Mouse (Mus musculus) CH12.LX (cell line): ENCODE data around the gene Tmx2. TPM values are rescaled to one million over a fixed set of nuclear protein-coding genes. Genes with fewer than 3 reads are reported as not detected.

ENCODE experiments used
- polyA plus RNA-seq: library from polyadenylated mRNA; unstranded; fragments of >175 nt; gene quantifications from 2 replicates; pipeline ENCODE4 v1.2.1, GENCODE M21; 2012; ENCODE audit warnings: low read depth; ENCODE audit not compliant: insufficient read length
- total RNA-seq, 2 experiments: library from RNA; depleted of rRNA; stranded (reverse); fragments of 300-350 nt in 1 of 2; fragments of >200 nt in 1 of 2; gene quantifications; 2 replicates each; pipeline ENCODE4 v1.2.3; 2012 to 2014

Gene Tmx2
- total and polyA plus RNA-seq, 3 experiments = 68.1 to 76.5 (median 70.4) TPM

Other genes with a start within 250 kb of the Tmx2 start
- not detected in 2 replicates for gene Tfpi, start 202.4 kb downstream of the Tmx2 start, total RNA-seq (2012; rRNA removed)
- gene Tfpi, start 202.4 kb downstream of the Tmx2 start, total RNA-seq (2014; rRNA removed) = 0.38 and 0.46 TPM in 2 replicates
- 0.17 TPM in 1 of 2 replicates, not detected in the other for gene Tfpi, start 202.4 kb downstream of the Tmx2 start, polyA plus RNA-seq
- gene Ctnnd1, start 28.4 kb downstream of the Tmx2 start, total RNA-seq (2012; rRNA removed) = 2.7 and 2.8 TPM in 2 replicates
- gene Ctnnd1, start 28.4 kb downstream of the Tmx2 start, total RNA-seq (2014; rRNA removed) = 0.28 and 0.38 TPM in 2 replicates
- gene Ctnnd1, start 28.4 kb downstream of the Tmx2 start, polyA plus RNA-seq = 1.2 and 1.5 TPM in 2 replicates
- gene Btbd18, start 20.1 kb downstream of the Tmx2 start, total RNA-seq (2012; rRNA removed) = 0.04 and 0.08 TPM in 2 replicates
- gene Btbd18, start 20.1 kb downstream of the Tmx2 start, total RNA-seq (2014; rRNA removed) = not detected in 2 replicates
- gene Btbd18, start 20.1 kb downstream of the Tmx2 start, polyA plus RNA-seq = 0.18 and 0.24 TPM in 2 replicates
- gene Selenoh, start 8.4 kb downstream of the Tmx2 start, total RNA-seq (2012; rRNA removed) = 453 and 473 TPM in 2 replicates
- 408 and 428 TPM in 2 replicates for gene Selenoh, start 8.4 kb downstream of the Tmx2 start, total RNA-seq (2014; rRNA removed)
- gene Selenoh, start 8.4 kb downstream of the Tmx2 start, polyA plus RNA-seq = 275 and 277 TPM in 2 replicates
- gene Gm28635, start 1.1 kb downstream of the Tmx2 start, total RNA-seq (2012; rRNA removed) = not detected in 2 replicates
- not detected in 2 replicates for gene Gm28635, start 1.1 kb downstream of the Tmx2 start, total RNA-seq (2014; rRNA removed)
- gene Gm28635, start 1.1 kb downstream of the Tmx2 start, polyA plus RNA-seq = not detected in 2 replicates
- 10.7 and 12.7 TPM in 2 replicates for gene Med19, start 738 bp downstream of the Tmx2 start, total RNA-seq (2012; rRNA removed)
- gene Med19, start 738 bp downstream of the Tmx2 start, total RNA-seq (2014; rRNA removed) = 25.6 and 25.9 TPM in 2 replicates
- gene Med19, start 738 bp downstream of the Tmx2 start, polyA plus RNA-seq = 23.1 and 24.7 TPM in 2 replicates
- gene Zdhhc5, start 36.0 kb upstream of the Tmx2 start, total RNA-seq (2012; rRNA removed) = 25.4 and 28.5 TPM in 2 replicates
- gene Zdhhc5, start 36.0 kb upstream of the Tmx2 start, total RNA-seq (2014; rRNA removed) = 35.5 and 37.7 TPM in 2 replicates
- 37.6 and 45.5 TPM in 2 replicates for gene Zdhhc5, start 36.0 kb upstream of the Tmx2 start, polyA plus RNA-seq
- gene Clp1, start 48.2 kb upstream of the Tmx2 start, total RNA-seq (2012; rRNA removed) = 32.0 and 42.1 TPM in 2 replicates
- gene Clp1, start 48.2 kb upstream of the Tmx2 start, total RNA-seq (2014; rRNA removed) = 65.2 and 67.1 TPM in 2 replicates
- gene Clp1, start 48.2 kb upstream of the Tmx2 start, polyA plus RNA-seq = 37.0 and 46.5 TPM in 2 replicates
- 0.25 and 0.59 TPM in 2 replicates for gene Ypel4, start 54.9 kb upstream of the Tmx2 start, total RNA-seq (2012; rRNA removed)
- gene Ypel4, start 54.9 kb upstream of the Tmx2 start, total RNA-seq (2014; rRNA removed) = not detected in 2 replicates
- not detected in 2 replicates for gene Ypel4, start 54.9 kb upstream of the Tmx2 start, polyA plus RNA-seq
- gene Gm19426, start 64.5 kb upstream of the Tmx2 start, total RNA-seq (2012; rRNA removed) = not detected in 2 replicates
- not detected in 2 replicates for gene Gm19426, start 64.5 kb upstream of the Tmx2 start, total RNA-seq (2014; rRNA removed)
- gene Gm19426, start 64.5 kb upstream of the Tmx2 start, polyA plus RNA-seq = not detected in 2 replicates
- not detected in 2 replicates for gene Serping1, start 96.3 kb upstream of the Tmx2 start, total RNA-seq (2012; rRNA removed)
- gene Serping1, start 96.3 kb upstream of the Tmx2 start, total RNA-seq (2014; rRNA removed) = not detected in 2 replicates
- not detected in 2 replicates for gene Serping1, start 96.3 kb upstream of the Tmx2 start, polyA plus RNA-seq
- gene Ube2l6, start 119.7 kb upstream of the Tmx2 start, total RNA-seq (2012; rRNA removed) = 1.7 and 2.0 TPM in 2 replicates
- 7.3 and 8.5 TPM in 2 replicates for gene Ube2l6, start 119.7 kb upstream of the Tmx2 start, total RNA-seq (2014; rRNA removed)
- 4.1 and 5.0 TPM in 2 replicates for gene Ube2l6, start 119.7 kb upstream of the Tmx2 start, polyA plus RNA-seq
- gene Smtnl1, start 143.5 kb upstream of the Tmx2 start, total RNA-seq (2012; rRNA removed) = 0.71 and 1.5 TPM in 2 replicates
- gene Smtnl1, start 143.5 kb upstream of the Tmx2 start, total RNA-seq (2014; rRNA removed) = 0.26 TPM in 1 of 2 replicates, not detected in the other
- 0.13 and 0.14 TPM in 2 replicates for gene Smtnl1, start 143.5 kb upstream of the Tmx2 start, polyA plus RNA-seq
- 81.2 and 99.6 TPM in 2 replicates for gene Timm10, start 147.9 kb upstream of the Tmx2 start, total RNA-seq (2012; rRNA removed)
- 107 and 115 TPM in 2 replicates for gene Timm10, start 147.9 kb upstream of the Tmx2 start, total RNA-seq (2014; rRNA removed)
- 77.7 and 86.0 TPM in 2 replicates for gene Timm10, start 147.9 kb upstream of the Tmx2 start, polyA plus RNA-seq
- gene Slc43a1, start 159.7 kb upstream of the Tmx2 start, total RNA-seq (2012; rRNA removed) = 4.9 and 5.0 TPM in 2 replicates
- gene Slc43a1, start 159.7 kb upstream of the Tmx2 start, total RNA-seq (2014; rRNA removed) = 0.19 TPM in 1 of 2 replicates, not detected in the other
- gene Slc43a1, start 159.7 kb upstream of the Tmx2 start, polyA plus RNA-seq = 0.30 and 0.71 TPM in 2 replicates
- not detected in 2 replicates for gene Rtn4rl2, start 207.6 kb upstream of the Tmx2 start, total RNA-seq (2012; rRNA removed)
- not detected in 2 replicates for gene Rtn4rl2, start 207.6 kb upstream of the Tmx2 start, total RNA-seq (2014; rRNA removed)
- gene Rtn4rl2, start 207.6 kb upstream of the Tmx2 start, polyA plus RNA-seq = not detected in 2 replicates